Mouse (Mus musculus) heart, embryonic 10.5 days (tissue): ENCODE data around the gene Tbx6. TPM values are rescaled to one million over a fixed set of nuclear protein-coding genes. Genes with fewer than 3 reads are reported as not detected.

ENCODE experiments used
- polyA plus RNA-seq: library from polyadenylated mRNA; unstranded; fragments of >200 nt; fragmentation: Nextera tagmentation; extraction: Ambion mirVana; gene quantifications from 2 replicates; pipeline ENCODE4 v1.2.1, GENCODE M21; 2016

The Tbx6 gene
- polyA plus RNA-seq, 1 experiment from 2014 or later: 0.53 TPM

Other genes starting within 250 kb of the Tbx6 start
- 155 and 179 TPM in 2 replicates for gene Eif3c, start 215.1 kb upstream of the Tbx6 start, polyA plus RNA-seq
- gene Apobr, start 196.5 kb upstream of the Tbx6 start, polyA plus RNA-seq: 0.18 and 0.23 TPM in 2 replicates
- 19.8 and 23.3 TPM in 2 replicates for gene Cln3, start 195.7 kb upstream of the Tbx6 start, polyA plus RNA-seq
- not detected in 2 replicates for gene Il27, start 186.5 kb upstream of the Tbx6 start, polyA plus RNA-seq
- gene Nupr1, start 150.6 kb upstream of the Tbx6 start, polyA plus RNA-seq: 0.75 and 1.2 TPM in 2 replicates
- 36.6 and 44.3 TPM in 2 replicates for gene Sgf29, start 132.2 kb upstream of the Tbx6 start, polyA plus RNA-seq
- 0.34 and 0.94 TPM in 2 replicates for gene Sult1a1, start 105.1 kb upstream of the Tbx6 start, polyA plus RNA-seq
- gene Bola2, start 86.1 kb upstream of the Tbx6 start, polyA plus RNA-seq: 135 and 159 TPM in 2 replicates
- gene Slx1b, start 85.7 kb upstream of the Tbx6 start, polyA plus RNA-seq: 6.9 and 8.8 TPM in 2 replicates
- gene Coro1a, start 73.7 kb upstream of the Tbx6 start, polyA plus RNA-seq: 10.0 and 21.7 TPM in 2 replicates
- gene Mapk3, start 21.9 kb upstream of the Tbx6 start, polyA plus RNA-seq: 59.6 and 69.8 TPM in 2 replicates
- gene Gdpd3, start 15.1 kb upstream of the Tbx6 start, polyA plus RNA-seq: 1.3 and 1.5 TPM in 2 replicates
- gene Ypel3, start 4.5 kb upstream of the Tbx6 start, polyA plus RNA-seq: 43.4 and 66.0 TPM in 2 replicates
- 233 and 325 TPM in 2 replicates for gene Ppp4c, start 11.0 kb downstream of the Tbx6 start, polyA plus RNA-seq
- 0.06 and 0.38 TPM in 2 replicates for gene Fam57b, start 16.2 kb downstream of the Tbx6 start, polyA plus RNA-seq
- gene 4930451I11Rik, start 50.2 kb downstream of the Tbx6 start, polyA plus RNA-seq: not detected in 2 replicates
- 0.28 and 0.64 TPM in 2 replicates for gene Doc2a, start 65.9 kb downstream of the Tbx6 start, polyA plus RNA-seq
- 31.1 and 35.0 TPM in 2 replicates for gene Hirip3, start 80.5 kb downstream of the Tbx6 start, polyA plus RNA-seq
- gene Ino80e, start 80.9 kb downstream of the Tbx6 start, polyA plus RNA-seq: 79.1 and 92.0 TPM in 2 replicates
- 33.2 and 39.2 TPM in 2 replicates for gene Taok2, start 103.2 kb downstream of the Tbx6 start, polyA plus RNA-seq
- gene Tmem219, start 141.4 kb downstream of the Tbx6 start, polyA plus RNA-seq: 18.6 and 20.7 TPM in 2 replicates
- gene Kctd13, start 147.4 kb downstream of the Tbx6 start, polyA plus RNA-seq: 15.5 and 21.3 TPM in 2 replicates
- gene Asphd1, start 168.1 kb downstream of the Tbx6 start, polyA plus RNA-seq: not detected in 2 replicates
- gene Sez6l2, start 169.1 kb downstream of the Tbx6 start, polyA plus RNA-seq: 0.15 and 0.35 TPM in 2 replicates
- gene Cdipt, start 194.4 kb downstream of the Tbx6 start, polyA plus RNA-seq: 87.4 and 89.3 TPM in 2 replicates
- 1.3 and 1.5 TPM in 2 replicates for gene Cdiptos, start 194.6 kb downstream of the Tbx6 start, polyA plus RNA-seq
- gene Mvp, start 233.1 kb downstream of the Tbx6 start, polyA plus RNA-seq: 8.4 and 9.9 TPM in 2 replicates
- 0.41 TPM in 1 of 2 replicates, not detected in the other for gene Pagr1b, start 235.0 kb downstream of the Tbx6 start, polyA plus RNA-seq
- gene Pagr1a, start 235.9 kb downstream of the Tbx6 start, polyA plus RNA-seq: 64.1 and 99.6 TPM in 2 replicates
- 20.6 and 46.6 TPM in 2 replicates for gene Gm42742, start 239.6 kb downstream of the Tbx6 start, polyA plus RNA-seq
- gene Prrt2, start 239.7 kb downstream of the Tbx6 start, polyA plus RNA-seq: 2.4 and 3.2 TPM in 2 replicates
- 41.5 and 66.9 TPM in 2 replicates for gene Maz, start 245.6 kb downstream of the Tbx6 start, polyA plus RNA-seq